Mouse (Mus musculus): ENCODE measurements around the gene H3f3a.
A peak's percentile ranks its signal among the peaks of the same experiment; 100 is the strongest.

H3f3a gene

GRCm38 (mm10) chr1:180822276-180822675 is 8.5 kb upstream of the H3f3a start:
- DNase-seq, result no peak

- DNase-seq, result peak; percentile 68
Measured at GRCm38 (mm10) chr1:180821101-180821500, 7.4 kb upstream of the H3f3a start.

- peak; percentile 80 for DNase-seq
Measured at GRCm38 (mm10) chr1:180818000-180818399, 4.3 kb upstream of the H3f3a start.

GRCm38 (mm10) chr1:180815371-180816024 is 1.8 kb upstream of the H3f3a start:
- no peak for DNase-seq

- peak; percentile 98 for DNase-seq
Measured at GRCm38 (mm10) chr1:180813409-180813884, 296 bp downstream of the H3f3a start.

- peak; percentile 74 for DNase-seq
Measured at GRCm38 (mm10) chr1:180812463-180813408, 1.0 kb downstream of the H3f3a start.

GRCm38 (mm10) chr1:180811596-180812462 is 1.9 kb downstream of the H3f3a start:
- no peak for DNase-seq

- DNase-seq, result no peak
Measured at GRCm38 (mm10) chr1:180810976-180811375, 2.8 kb downstream of the H3f3a start.

GRCm38 (mm10) chr1:180808831-180809230 is 4.9 kb downstream of the H3f3a start:
- no peak for DNase-seq

- DNase-seq, result no peak
Measured at GRCm38 (mm10) chr1:180803881-180804280, 9.9 kb downstream of the H3f3a start.

- DNase-seq, result no peak
Measured at GRCm38 (mm10) chr1:180801466-180801994, 12.2 kb downstream of the H3f3a start.

GRCm38 (mm10) chr1:180800814-180801213 is 12.9 kb downstream of the H3f3a start:
- DNase-seq, result no peak

GRCm38 (mm10) chr1:180800022-180800421 is 13.7 kb downstream of the H3f3a start:
- DNase-seq, result no peak

GRCm38 (mm10) chr1:180799253-180799652 is 14.5 kb downstream of the H3f3a start:
- DNase-seq, result no peak

GRCm38 (mm10) chr1:180798660-180799059 is 15.1 kb downstream of the H3f3a start:
- no peak for DNase-seq

- peak; percentile 43 for DNase-seq
Measured at GRCm38 (mm10) chr1:180794170-180794569, 19.6 kb downstream of the H3f3a start.

GRCm38 (mm10) chr1:180793445-180794117 is 20.2 kb downstream of the H3f3a start:
- DNase-seq, result peak; percentile 68

GRCm38 (mm10) chr1:180792814-180793213 is 20.9 kb downstream of the H3f3a start:
- DNase-seq, result no peak

GRCm38 (mm10) chr1:180791821-180792480 is 21.8 kb downstream of the H3f3a start:
- DNase-seq, result no peak

GRCm38 (mm10) chr1:180783580-180783928 is 30.2 kb downstream of the H3f3a start:
- no peak for DNase-seq

GRCm38 (mm10) chr1:180782906-180783579 is 30.7 kb downstream of the H3f3a start:
- no peak for DNase-seq
